Mouse (Mus musculus) heart, adult 8-10 months (tissue): Measurements from ENCODE around the gene Dennd1b. TPM values are rescaled to one million over a fixed set of nuclear protein-coding genes. Genes with fewer than 3 reads are reported as not detected.

Experiments used
- DNase-seq: peaks from one replicate; pipeline ENCODE4 v3.0.0; 2022; ENCODE audit warnings: low spot score
- total RNA-seq, 4 experiments: library from RNA; stranded (reverse); gene quantifications; 2 replicates each; pipeline ENCODE4 v1.2.4; 2022

Dennd1b gene
- total RNA-seq, 4 experiments from 2014 or later: 22.2 to 25.7 (median 23.8) TPM

- DNase-seq: no peak
These were observed 52.0 kb downstream of the Dennd1b start for GRCm38 (mm10) chr1:139015118-139015788.

DNA sequence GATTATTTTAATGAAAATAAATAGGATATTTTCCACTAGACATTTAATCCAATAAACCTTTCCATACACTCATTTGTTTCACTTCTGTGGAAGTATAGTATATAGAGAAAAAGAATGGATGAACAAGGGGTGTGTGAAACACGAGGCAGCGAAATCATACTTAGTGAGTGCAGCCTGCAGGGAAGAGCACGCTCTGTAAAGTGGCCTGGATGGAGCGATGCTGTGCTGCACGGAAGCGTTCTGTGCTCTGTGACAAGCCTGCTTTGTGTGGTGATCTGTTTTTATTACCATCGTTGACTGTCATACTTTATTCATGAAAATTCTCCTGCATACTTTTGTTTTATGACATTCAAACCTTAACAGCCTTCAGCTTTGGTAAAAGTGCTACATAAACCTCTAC is 58.1 kb downstream of the Dennd1b start:
- no peak for DNase-seq

- no peak for DNase-seq
These were observed 62.8 kb downstream of the Dennd1b start for GRCm38 (mm10) chr1:139025882-139026645.

DNA sequence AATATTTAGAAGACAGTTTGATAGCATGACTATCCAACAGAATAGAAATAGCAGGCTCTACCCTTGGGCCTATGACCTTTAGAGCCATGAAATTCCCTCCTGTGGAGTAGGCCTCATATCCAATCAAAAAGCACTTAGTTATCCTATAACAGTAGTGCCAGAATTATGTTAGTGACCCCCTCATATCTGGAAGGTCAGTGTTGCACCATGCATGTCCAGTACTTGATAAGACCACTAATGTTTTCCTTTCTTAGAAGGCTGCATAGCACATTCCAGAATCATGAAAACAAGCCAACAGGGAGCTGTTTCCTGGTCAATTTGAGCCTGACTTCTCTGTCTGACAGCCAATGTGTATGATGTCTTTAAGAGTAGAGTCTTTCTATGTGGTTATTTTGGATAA is 66.3 kb downstream of the Dennd1b start:
- DNase-seq: peak; percentile 20

DNA sequence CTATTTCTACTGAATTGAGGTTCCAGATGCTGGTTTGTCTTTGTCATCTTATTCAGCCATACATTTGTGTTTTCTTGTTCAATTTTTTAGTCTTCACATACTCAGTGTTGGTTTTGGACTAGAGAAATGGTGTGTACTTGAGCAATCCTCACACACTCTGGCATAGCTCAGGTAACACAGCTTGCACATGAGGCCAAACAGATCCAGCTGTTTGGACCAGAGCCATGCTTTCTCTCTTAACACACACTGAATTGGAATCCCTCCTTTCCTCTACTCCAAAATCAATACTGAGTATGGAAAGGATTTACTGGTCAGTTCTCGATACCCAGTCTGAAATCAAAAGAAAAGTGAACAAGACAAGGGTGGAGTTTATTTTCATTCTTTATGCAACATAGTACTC is 69.2 kb downstream of the Dennd1b start:
- no peak for DNase-seq

DNA sequence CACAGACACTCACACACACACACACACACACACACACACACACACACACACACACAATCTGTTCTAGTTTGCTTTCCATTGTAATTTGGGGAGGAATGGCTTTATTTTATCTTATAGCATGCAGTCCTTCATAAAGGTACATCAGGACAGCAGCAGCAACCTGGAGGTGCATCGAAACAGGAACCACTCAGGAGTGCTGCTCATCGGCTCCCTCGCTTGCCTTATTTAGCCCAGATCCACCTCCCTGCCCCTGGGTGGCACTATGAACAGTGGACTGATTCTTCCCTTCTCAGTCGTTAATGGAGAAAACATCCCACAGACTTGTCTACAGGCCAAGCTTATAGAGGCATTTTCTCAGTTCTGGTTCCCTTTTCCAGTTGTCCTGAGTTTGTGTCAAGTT is 71.9 kb downstream of the Dennd1b start:
- DNase-seq: no peak

- DNase-seq: no peak
These were observed 73.1 kb downstream of the Dennd1b start for GRCm38 (mm10) chr1:139036302-139036701.

- DNase-seq: no peak
These were observed 73.7 kb downstream of the Dennd1b start for GRCm38 (mm10) chr1:139036768-139037507.

GRCm38 (mm10) chr1:139038074-139038473 is 74.8 kb downstream of the Dennd1b start:
- no peak for DNase-seq

DNA sequence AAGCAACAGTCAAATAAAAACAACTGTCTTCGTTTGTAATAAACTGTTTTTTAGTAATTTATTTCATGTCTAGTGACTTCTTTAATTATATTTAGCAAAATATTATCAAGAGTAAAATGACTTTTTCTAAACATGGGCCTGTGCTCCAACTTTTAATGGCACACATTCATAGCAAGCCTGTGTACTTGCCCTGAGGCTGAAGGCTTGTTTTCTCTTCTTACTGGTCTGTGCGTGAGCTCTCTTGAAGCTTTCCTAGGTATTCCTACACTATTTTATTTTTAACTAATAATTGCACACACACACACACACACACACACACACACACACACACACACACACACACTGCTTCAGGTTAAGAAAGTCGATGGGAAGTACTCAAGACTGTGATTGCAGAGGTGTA is 75.4 kb downstream of the Dennd1b start:
- DNase-seq: no peak

GRCm38 (mm10) chr1:139039529-139040230 is 76.4 kb downstream of the Dennd1b start:
- no peak for DNase-seq

- DNase-seq: no peak
These were observed 85.8 kb downstream of the Dennd1b start for GRCm38 (mm10) chr1:139049075-139049474.

GRCm38 (mm10) chr1:139049881-139050472 is 86.7 kb downstream of the Dennd1b start:
- DNase-seq: no peak

GRCm38 (mm10) chr1:139053003-139053402 is 89.8 kb downstream of the Dennd1b start:
- DNase-seq: no peak

GRCm38 (mm10) chr1:139060301-139060700 is 97.1 kb downstream of the Dennd1b start:
- no peak for DNase-seq

GRCm38 (mm10) chr1:139064711-139065110 is 101.5 kb downstream of the Dennd1b start:
- no peak for DNase-seq

DNA sequence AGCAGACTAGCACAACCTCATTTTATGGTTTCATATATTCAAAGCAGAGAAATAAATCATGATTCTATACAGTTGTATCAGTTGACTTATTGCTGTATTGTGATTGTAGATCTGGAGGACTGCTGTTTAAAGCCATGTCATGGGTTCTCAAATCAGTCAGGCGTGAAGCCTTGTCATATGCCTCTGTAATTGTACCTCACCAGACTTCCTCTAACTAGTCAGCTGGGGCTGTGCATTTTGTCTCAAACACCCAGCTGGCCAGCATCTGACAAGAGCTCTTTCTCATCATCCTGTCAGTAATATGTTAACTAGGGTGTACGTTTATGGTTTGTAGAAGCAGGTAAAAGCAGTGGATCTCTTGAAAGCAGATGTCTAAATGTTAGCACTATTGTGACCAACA is 104.0 kb downstream of the Dennd1b start:
- DNase-seq: no peak

DNA sequence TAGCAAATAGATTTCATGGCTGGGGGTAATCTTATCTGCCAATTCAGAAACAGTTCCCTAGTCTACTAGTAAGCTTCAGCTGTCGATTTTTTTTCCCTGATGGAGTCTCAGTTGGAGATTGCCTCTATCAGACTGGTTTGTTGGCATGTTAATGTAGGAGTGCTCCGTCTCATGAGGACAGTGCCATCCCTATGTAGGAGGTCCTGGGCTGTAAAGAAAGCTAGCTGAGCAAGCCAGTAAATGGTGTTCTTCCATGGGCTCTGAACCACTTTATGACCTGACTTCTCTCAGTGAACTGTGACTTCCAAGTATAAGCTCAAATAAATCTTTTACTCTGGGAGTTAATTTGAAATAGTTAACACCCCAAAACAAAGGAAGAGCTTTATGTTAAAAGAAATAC is 107.8 kb downstream of the Dennd1b start:
- no peak for DNase-seq

GRCm38 (mm10) chr1:139075671-139076070 is 112.4 kb downstream of the Dennd1b start:
- no peak for DNase-seq

- DNase-seq: no peak
These were observed 114.8 kb downstream of the Dennd1b start for GRCm38 (mm10) chr1:139077989-139078388.

- DNase-seq: peak; percentile 19
These were observed 115.8 kb downstream of the Dennd1b start for GRCm38 (mm10) chr1:139079000-139079399.
